Mouse (Mus musculus) cerebral cortex, adult 2 months (tissue): ENCODE measurements around the gene Vps53.

ENCODE experiments used
- WGBS: fragments of 180-500 bp; shearing (Covaris S2); methylation state at CpG from one replicate; pipeline ENCODE4 v1.1.7; 2018; 5-methylcytosine and 5-hydroxymethylcytosine counted together

Vps53 gene

DNA sequence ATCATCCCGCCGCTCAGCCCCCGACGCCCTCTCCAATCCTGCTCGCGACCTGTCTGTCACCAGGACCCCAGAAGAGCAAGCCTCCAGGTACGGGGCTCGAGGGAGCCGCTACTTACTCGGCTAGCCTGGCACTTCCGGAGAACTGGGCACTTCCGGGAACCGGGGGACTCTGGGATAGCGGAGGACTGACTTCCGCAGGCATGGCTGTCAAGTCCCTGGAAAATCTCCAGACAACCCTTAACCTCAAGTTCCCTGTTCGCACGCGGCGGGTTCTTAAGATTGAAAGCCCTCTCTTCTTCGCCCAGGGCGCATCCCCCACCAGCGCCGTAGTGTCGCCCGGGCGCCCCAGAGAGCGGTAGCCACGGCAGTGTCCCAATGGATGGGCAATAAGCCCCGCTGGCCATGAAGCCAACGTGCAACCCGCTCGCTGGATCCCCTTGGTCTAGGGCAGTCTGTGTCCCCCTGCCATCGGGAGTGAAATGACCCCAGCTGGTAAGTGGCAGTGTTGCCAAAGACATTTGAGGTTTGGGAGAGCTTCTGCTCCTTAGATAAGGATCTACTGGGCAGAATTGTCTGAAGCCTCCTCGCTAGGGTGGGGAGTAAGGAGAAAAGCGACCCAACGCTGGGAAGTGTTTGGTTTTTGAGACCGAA, at the start of gene Vps53, which contains the start of gene Fam57a:
Gene Vps53, minus strand, starts transcription at position 153 of the 651 bp plus-strand sequence.
Gene Fam57a, plus strand, starts transcription at position 177 of the 651 bp plus-strand sequence.
- WGBS, result under 1% methylated on average over 34 of the region's 37 CpGs

DNA sequence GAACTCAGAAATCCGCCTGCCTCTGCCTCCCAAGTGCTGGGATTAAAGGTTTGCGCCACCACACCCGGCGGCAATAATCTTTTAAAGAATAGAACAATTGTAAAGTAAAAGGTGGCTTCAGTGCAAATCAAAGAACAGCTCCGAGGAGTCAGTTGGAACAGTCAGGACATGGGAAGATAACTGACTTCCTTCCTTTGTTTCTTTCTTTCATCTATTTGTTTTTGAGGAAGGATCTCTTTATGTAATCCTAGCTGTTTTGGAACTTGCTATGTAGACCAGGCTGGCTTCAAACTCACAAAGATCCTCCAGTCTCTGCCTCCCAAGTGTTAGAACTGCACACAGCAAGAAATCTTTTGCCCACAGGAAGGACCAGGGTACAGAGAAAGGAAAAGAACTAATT, 45.2 kb upstream of the Vps53 start:
- WGBS, result 94% methylated on average over 5 of the region's 5 CpGs

GRCm38 (mm10) chr11:76217390-76217800, 37.9 kb upstream of the Vps53 start, which contains the start of the genes Dbil5 and Gemin4:
Gene Dbil5 (plus strand): TSS chr11:76217608.
Gene Gemin4 (minus strand): TSS chr11:76217664.
- WGBS, result under 1% methylated on average over 35 of the region's 35 CpGs

- 2% methylated on average over 33 of the region's 33 CpGs for WGBS
Measured at GRCm38 (mm10) chr11:76216681-76217389, 37.4 kb upstream of the Vps53 start.

DNA sequence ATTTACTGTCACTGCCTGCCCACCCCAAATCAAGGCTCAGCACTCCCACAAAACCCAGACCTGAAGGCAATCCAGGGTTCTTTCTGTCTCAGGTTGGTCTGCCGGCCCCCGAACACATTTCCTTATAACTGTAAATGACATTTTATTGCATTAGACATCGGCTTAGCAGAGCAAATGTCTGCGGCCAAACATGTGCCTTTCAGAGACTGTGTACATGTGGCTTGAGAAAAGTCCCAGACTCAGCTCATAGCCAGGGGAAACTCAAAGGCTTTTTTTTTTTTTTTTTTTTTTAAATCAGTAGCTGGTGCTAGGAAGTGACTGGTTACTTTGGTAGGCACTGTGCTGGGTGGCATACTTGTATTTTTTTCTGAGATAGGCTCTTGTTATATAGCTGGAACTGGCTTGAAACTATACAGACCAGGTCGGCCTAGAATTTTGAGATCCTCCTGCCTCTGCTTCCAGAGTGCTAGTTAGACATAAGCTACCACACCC, 36.6 kb upstream of the Vps53 start:
- WGBS, result 91% methylated on average over 5 of the region's 5 CpGs

DNA sequence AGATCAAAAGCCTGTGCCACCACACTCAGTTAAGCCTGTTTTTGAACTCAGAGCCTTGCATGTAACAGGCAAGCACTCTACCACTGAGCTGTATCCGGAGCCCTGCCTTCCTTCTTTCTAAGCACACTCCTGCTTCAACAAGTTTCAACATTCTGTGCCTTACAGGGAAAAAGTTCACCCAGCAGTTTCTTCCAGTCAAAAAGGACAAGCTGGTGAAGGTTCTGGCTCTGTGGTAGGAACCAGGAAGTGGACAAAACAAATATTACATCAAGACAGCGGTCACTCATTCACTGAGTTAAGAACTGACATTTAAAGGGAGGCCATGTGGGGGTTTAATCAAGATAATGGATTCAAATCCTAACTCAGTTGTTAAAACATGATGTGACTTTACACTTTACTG, 35.6 kb upstream of the Vps53 start:
- 87% methylated on average over 2 of the region's 2 CpGs for WGBS

DNA sequence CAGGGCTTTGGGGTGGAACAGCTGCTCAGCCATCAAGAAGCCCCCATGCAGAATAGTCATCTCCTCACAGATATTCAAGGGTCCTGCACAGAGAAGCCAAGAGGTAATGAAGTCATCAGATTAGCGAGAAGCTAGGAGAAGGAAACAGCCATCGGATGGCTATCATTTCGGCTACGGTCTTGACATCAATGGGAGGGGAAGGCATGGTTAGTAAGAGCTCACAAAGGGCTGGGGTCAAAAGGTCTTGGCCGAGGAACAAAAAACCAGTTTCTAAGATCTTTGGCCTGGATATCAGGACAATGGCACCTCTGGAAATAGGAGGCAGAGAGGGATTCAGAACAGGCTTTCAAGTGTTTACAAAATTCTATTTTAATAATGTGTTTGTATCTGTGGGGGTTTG, 34.4 kb upstream of the Vps53 start:
- WGBS, result 60% methylated on average over 5 of the region's 5 CpGs

DNA sequence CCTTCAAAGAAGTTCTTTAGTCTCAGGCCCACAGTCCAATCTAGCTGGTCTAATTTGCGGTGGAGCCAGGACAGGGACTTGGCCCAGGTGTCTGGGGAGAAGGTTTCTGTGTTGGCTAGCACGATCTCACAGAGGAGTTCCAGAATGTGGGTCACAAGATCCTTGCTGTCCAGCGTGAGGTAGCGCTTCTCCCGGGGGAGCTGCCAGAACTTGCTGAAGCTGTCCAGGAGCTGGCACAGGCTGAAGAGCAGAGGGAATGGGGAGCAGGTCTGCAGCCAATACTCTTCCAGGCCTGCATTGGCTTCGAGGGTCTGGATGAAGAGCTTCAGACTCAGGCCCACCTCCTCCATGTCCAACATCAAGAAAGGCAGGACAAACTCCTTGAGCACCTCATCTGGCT, 32.1 kb upstream of the Vps53 start:
- 64% methylated on average over 5 of the region's 6 CpGs for WGBS

DNA sequence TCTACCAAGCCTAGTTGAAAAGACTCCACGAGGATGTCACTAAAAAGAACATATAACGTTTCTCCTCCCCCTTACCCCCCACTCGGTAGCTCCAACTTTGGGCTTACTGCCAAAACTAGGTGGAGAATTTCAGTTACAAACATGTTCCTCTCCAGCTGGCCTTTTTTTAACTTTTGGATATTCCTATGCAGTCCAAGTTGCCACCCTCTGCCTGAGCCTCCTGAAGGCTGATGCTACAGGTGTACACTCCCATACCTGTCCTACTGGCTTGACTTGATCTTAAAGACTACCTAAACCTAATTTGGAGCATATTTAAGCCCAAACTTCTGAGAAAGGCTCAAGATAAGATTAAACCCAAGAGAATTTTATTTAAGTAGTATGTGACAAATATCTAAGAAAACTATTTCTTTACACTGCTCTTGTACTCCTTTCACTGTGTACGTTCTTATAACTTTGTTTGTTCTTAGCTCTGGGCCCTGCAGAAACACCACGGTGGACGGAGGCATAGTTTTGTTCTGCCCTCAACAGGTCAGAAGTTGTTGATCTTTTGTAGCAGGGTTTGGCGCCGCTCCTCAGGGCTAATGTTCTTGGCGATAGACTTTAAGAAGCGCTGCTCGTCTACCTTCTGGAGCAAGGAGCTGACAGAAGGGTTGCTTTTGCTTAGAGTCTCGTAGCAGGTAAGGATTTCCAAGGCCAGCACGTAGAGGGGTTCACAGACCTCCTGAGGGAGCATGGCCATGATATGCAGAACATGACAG, 31.0 kb upstream of the Vps53 start:
- 76% methylated on average over 13 of the region's 13 CpGs for WGBS

- 72% methylated on average over 5 of the region's 5 CpGs for WGBS
Measured at GRCm38 (mm10) chr11:76206793-76207192, 27.3 kb upstream of the Vps53 start.

DNA sequence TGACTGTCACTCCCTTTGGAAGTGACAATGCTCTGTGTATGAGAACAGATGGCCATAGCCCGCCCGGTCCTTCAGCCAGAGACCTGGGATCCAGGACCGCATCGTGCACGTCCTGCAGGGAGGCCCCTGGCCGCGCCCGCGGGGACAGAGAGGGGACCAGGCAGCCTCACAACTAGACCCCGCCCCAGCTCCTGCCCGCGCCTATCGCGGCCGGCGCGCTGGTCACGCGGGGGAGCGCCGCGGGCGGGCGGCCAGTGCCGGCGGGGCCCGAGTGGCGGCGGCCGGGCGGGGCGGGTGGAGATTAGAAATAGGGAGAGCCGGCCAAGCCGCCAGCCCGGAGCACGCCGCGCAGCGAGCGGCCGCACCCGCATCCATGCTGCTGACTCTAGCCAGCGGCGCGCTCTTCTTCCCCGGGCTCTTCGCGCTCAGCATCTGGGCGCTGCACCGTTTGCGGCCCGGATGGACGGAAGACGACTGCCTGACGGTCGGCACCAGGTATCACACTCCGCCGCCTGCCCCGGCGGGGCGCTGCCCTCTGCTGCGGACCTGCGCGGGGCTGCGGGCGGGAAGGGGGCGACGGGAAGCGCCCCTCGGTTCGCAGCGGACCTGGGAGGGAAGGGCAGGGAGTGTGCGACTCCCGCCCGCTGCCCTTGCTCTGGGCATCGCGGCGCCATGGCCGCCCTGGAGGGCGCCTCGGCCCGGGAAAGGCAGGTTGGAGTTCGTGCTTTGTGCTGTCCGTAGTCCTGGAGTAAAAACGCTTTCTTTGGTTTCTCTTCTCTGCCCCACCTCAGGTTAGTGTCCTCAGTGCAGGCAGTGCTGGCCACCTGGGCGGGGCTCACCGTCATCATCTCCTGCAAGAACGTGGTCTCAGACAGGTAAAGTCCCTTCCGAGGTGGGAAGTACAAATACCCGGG, 22.6 kb upstream of the Vps53 start:
- under 1% methylated on average over 90 of the region's 90 CpGs for WGBS

DNA sequence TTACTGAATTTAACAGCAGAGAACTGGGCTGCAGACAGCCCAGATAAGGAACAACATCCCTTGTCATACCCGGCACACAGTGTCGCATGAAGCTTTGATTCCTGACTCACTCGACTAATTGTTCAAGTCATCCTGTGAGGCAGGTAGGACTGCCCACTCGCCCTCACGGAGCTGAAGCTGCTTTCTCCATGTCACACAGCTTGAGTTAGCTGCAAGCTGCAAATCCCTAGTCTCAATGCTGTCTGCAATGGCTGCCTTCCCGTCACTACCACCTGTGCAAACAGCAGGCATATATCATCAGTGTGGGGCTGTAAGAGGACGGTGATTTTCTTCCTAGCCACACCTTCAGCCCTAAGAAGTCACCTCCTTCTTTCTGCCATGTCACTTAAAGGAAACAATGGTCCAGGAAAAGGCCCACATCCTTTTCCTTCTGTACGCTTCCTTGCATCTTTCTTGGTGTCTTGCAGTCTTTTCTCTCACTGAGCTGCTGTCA, 17.6 kb upstream of the Vps53 start:
- 62% methylated on average over 8 of the region's 8 CpGs for WGBS

DNA sequence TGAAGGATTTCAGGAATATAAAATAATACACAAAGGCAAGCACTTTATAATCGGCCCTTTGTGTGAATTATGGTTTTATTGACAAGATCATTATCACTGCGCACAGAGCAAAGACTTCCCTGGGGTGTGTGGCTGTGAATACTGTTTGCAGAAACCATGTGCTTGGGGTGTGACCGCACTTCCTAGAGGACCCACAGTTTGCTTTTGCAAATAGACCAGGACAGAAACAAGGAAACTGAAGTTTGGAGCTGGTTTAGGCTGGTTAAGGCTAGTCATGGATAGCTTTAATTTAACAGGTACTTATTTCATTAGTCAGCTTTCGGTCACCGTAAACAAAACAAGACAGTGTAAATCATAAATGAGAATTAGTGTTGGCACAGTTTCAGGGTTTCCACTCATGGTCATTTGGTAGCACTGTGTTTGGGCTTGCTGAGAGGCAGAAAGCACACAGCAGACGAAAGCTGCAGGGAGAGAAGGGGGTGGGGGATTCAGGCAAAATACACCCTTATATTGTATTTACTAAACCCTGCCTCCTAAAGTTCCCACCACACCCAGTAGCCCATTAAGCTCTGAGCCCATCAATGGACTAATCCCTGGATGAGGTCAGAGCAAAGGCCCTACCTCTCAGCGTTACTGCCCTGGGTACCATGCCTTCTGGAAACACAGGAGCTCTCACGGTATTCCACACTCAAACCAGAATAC, 17.0 kb upstream of the Vps53 start:
- WGBS, result 74% methylated on average over 8 of the region's 8 CpGs

GRCm38 (mm10) chr11:76186908-76187307, 7.5 kb upstream of the Vps53 start:
- 91% methylated on average over 6 of the region's 6 CpGs for WGBS

GRCm38 (mm10) chr11:76183745-76184144, 4.3 kb upstream of the Vps53 start:
- 83% methylated on average over 4 of the region's 4 CpGs for WGBS

DNA sequence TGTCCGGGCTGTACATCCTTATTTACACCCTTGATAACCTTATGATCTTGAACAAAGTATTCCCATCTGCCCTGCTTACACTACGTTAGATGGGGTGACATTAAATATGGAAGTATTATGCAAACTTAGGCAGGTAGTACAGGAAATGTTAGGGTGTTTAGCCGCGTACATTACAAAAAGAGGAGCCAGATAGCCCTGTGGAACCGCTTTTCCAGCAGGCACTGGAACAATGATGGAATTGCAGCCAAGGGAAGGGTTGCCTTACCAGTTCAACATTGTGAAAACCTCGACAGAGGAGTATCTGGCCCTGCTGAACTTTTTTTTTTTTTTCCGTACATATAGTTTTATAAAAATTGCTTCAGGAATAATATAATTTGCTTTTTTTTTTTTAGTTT, 696 bp upstream of the Vps53 start:
- WGBS, result 11% methylated on average over 7 of the region's 7 CpGs

DNA sequence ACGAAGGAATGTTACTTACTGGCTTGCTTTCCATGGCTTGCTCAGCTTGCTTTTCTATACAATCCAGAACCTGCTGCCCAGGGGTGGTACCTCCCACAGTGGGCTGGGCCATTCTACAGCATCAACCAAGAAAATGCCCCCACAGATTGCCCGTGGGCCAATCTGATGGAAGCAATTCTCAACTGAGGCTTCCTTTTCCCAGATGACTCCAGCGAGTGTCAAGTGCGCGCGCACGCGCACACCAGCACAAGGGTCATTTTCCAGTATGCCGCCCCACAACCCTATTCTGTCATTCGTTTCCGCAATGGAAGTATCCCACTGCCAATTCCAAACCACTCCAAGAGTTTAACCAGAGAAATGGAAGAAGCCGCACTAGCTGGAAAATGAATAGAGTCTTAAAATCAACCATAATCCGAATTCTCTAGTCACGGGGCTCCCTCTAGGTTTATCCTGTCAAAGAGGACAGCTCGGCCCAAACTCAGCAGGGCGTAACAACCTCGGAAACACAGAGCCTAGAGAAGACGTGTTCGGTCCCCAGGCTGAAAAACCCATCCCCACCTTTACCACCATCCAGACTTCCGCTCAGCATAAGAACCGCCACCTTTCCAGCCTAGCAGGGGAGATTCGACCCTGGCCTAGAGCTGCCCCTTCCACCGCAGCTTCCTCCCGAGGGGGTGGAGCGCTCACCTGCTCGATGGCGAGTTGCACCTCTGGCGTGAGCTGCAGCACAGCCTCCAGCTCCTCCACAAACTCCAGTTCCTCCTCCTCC, 537 bp downstream of the Vps53 start:
- under 1% methylated on average over 28 of the region's 28 CpGs for WGBS

- WGBS, result 57% methylated on average over 5 of the region's 5 CpGs
Measured at GRCm38 (mm10) chr11:76170207-76170606, 9.2 kb downstream of the Vps53 start.

GRCm38 (mm10) chr11:76168976-76169375, 10.5 kb downstream of the Vps53 start:
- whole genome bisulfite sequencing, result 67% methylated on average over 3 of the region's 3 CpGs
